Mouse (Mus musculus): Measurements from ENCODE around the gene Tekt1.
A peak's percentile ranks its signal among the peaks of the same experiment; 100 is the strongest.

Tekt1 gene

DNA sequence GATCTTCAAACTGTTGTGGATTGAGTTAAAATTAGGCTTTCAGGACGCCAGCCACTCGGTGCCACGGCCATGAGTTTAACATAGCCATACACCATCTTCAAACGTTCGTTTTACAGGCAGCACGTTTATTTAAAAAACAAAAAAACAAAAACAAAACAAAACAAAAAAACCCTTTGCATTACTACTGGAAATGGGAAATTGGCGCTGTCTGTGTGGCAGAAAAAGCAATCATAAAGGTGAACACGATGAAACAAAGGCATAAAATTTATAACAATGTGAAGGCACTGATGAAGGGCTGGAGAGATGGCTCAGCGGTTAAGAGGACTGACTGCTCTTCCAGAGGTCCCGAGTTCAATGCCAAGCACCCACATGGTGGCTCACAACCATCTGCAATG, at the start of gene Tekt1:
Tekt1 (minus strand) TSS at position 96 of the 395 bp plus-strand sequence.
- DNase-seq, result no peak

GRCm38 (mm10) chr11:72411945-72412344, 49.7 kb upstream of the Tekt1 start:
- DNase-seq, result peak; percentile 64

DNA sequence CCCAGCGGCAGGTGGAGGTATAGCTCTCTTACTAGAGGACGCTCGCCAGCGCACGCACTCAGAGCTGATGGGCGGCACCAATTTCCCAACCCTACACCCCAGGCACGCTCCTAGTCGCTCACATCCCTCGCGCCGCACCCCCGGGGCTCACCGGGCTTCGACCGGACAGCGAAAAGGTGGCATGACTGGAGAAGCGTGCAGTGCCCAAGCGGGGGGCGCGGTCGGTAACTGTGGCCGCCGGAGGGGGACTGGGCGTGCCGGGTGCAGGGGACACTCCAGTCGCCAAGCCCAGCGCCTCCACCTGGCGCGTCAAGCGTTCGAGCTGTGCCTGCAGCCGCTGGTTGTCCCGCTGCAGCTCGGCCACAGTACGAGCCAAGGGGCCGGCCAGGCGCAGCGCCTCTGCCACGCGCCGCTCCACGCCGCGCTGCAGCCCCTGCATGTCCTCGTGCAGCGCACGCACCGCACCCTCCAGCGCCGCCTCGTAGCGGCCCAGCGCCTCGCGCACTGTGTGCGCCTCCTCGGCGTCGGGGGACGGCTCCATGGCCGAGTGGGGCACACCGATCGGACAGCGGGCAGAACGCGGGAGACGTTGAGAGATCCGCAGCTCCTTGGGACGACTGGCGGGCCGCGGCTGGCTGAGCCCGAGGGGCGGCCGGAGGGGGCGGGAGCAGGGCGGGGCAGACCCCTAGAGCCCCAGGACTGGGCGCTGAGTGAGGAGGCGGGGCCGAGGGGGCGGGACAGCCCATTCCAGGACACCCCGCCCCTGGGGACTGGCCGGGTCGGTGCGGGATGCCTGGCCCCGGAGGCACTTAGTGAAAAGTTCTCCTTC, 49.1 kb upstream of the Tekt1 start, which contains the start of gene Smtnl2:
Smtnl2 (minus strand) TSS at position 621 of the 829 bp plus-strand sequence.
- peak; percentile 97 for DNase-seq

- DNase-seq, result peak; percentile 84
Measured at GRCm38 (mm10) chr11:72410521-72411092, 48.4 kb upstream of the Tekt1 start.

DNA sequence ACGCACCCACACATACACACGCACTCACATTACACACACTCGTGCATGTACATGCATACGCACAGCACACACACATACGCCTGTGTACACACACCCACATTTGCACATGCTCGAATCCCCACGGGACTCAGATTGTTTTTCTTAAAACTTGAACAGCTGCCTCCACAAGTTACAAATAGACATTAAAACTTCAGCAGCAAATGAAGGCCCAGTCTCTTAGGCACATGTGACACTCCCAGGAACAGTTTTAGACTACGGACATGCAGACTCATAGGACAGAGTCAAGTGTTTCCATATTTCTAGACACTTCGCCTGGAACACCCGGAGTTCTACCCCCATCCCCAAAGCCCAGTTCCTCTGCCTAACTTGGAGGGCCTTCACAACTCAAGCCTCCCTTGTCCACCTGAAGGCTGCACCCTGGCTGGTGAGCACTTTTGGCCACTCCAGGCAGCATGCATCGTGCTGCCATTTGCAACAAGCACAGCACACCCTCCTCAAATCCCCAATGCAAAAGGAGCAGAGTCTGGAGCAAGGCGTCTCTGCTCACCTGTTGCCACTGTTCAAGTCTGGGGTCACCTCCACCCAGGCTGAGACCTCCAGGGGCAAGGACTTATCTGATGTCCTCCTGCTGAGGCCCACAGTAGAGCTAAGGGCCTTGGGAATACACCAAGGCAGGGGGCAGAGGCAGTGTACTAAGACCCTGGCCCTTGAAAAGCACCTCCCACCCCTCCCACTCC, 47.6 kb upstream of the Tekt1 start:
- no peak for DNase-seq

DNA sequence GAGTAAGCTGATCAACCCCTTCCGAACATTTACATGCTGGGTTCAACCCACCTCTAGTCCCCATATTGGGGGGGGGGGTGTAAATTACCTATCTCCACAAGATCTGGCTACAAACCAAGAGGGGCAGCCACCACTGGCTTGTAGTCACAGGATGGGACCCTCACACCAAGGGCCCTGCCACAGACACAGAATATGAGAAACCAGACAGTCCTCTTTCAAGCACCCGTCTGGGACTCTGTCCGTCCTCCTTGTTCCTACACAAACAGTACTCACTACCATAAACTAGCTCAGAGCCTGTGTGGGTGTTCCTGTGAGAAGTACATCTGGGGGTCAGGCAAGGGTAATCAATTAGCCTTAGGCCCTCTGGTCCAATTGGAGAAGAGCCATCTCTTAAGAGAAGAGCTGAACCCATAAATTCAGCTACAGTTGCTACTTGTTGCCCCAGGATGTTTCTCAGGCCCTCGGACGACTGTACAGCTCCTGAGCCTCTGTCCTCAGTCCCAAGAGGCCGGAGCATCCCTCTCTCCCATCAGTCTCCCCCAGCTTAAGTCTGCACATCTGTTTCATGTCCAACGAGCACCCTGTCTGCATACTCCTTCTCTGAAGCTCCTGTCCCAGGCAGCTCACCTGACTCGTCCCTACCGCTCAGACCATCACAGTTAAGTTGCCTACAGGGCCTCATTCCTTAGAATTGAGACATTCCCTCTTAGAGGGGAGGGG, 46.4 kb upstream of the Tekt1 start:
- no peak for DNase-seq

GRCm38 (mm10) chr11:72407574-72407973, 45.3 kb upstream of the Tekt1 start:
- DNase-seq, result no peak

DNA sequence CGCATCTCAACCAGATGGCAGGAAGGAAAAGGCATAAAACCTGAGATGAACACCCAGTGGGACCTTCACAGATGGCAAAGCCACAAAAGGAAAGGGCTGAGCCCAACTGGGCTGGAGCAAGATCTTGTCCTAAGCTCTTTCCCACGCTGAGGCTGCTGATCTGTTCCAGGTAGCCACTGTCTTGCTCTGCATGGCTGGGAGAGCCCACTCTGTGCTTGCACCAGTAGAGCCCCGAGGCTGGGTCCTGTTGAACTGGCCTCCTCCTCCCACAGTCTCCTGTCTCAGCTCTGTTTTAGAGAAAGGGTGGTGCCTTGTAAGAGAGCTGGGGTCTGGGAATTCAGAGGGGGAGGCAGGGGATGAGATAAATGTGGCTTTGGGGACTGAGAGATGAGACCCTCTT, 44.8 kb upstream of the Tekt1 start:
- DNase-seq, result no peak

- no peak for DNase-seq
Measured at GRCm38 (mm10) chr11:72406079-72406675, 43.9 kb upstream of the Tekt1 start.

DNA sequence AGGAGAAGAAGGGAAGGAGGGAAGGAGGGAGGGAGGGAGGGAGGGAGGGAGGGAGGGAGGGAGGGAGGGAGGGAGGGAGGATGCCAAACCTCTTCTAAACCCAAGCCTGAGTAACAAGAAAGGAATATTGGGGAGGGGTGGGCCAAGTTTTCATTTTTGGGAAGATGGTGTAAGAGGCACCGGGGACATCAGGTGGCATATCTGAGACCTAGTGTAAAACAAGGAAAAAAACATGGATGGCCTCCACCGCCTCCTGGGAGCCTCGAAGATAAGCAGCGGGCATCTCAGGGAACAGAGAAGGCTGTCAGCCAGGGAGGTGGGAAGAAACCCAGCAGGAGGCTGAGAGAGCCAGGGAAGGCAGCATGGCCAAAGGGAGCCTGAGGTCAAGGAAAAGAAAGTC, 43.3 kb upstream of the Tekt1 start:
- DNase-seq, result no peak

- no peak for DNase-seq
Measured at GRCm38 (mm10) chr11:72402969-72403368, 40.7 kb upstream of the Tekt1 start.

DNA sequence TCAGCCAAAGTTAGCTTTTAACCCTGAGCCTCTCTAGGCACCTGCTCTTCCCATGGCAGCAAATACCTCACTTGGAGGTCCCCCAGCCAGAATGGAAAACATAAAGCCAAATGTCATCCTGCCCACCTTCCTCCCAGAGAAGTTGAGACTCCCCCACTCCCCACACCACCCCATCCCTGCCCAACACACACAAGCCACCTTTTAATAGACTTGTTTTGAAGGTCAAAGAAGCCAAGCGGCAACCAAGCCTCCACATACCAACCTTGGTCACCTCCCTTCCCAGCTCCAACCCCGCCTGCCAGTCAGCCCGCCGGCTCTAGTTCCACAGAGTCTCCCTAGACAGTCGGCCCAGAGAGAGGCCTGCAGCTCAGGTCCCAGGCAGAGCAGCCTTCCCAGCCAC, 39.8 kb upstream of the Tekt1 start:
- DNase-seq, result peak; percentile 71

DNA sequence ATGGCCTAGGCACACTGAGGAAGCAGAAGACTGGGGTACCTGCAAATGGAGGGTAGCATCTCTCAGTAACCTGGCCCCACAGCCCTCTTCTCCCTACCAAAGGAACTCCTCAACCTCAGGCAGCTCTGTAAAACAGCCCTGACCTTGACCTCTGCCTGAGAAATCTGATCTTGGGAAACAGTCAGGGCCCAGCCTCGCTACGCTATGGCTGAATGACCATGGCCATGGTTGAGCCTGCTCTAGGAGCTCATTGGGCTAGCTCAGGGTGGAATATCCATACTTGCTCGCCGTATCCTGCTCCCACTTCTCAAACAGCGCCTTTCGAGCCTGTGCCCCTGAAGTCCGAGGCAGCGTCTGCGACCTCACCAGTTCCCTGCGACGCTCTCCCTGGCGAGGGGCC, 38.8 kb upstream of the Tekt1 start:
- peak; percentile 53 for DNase-seq

GRCm38 (mm10) chr11:72397811-72398525, 35.7 kb upstream of the Tekt1 start:
- DNase-seq, result no peak

DNA sequence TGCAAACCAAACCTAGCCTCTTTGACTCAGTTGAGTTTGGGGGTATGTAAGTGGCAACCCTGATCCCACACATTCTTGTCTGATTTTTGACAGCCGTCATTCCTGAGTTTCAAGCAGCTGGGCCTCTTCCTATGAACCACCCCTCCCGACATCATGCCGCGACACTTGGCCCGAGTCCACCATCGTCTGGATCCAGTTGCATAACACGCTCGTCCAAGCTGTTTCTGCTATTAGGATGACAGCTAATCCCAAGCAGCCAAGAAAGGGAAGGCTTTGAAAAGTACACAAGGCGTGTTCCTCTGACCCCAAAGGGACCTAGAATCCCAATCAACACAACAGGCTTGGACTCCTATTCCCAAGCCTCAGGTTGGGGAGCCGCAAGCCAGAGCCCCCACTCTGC, 34.8 kb upstream of the Tekt1 start:
- DNase-seq, result peak; percentile 85

DNA sequence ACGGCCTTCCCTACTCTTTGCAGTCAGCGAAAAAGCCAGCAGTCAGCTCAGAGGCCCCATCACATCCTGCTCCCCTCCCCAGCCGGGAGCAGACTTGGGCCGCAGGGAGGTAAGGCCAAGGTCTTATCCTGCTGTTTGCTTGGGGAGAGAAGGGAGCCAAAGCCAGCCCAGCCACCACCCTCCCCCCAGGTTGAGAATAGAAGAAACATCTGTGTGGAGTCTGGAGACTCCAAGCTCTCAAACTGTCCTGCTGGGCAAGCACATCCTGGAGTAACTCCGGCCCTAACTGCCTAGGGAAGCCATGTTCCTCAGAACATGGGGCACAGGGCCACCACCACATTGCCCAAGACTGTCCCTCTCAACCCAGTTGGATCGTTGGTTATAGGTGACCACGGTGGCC, 34.4 kb upstream of the Tekt1 start:
- DNase-seq, result peak; percentile 42

- no peak for DNase-seq
Measured at GRCm38 (mm10) chr11:72395652-72396051, 33.4 kb upstream of the Tekt1 start.

- no peak for DNase-seq
Measured at GRCm38 (mm10) chr11:72394694-72395093, 32.5 kb upstream of the Tekt1 start.

GRCm38 (mm10) chr11:72393669-72394068, 31.4 kb upstream of the Tekt1 start:
- peak; percentile 73 for DNase-seq

GRCm38 (mm10) chr11:72393243-72393642, 31.0 kb upstream of the Tekt1 start:
- DNase-seq, result no peak

DNA sequence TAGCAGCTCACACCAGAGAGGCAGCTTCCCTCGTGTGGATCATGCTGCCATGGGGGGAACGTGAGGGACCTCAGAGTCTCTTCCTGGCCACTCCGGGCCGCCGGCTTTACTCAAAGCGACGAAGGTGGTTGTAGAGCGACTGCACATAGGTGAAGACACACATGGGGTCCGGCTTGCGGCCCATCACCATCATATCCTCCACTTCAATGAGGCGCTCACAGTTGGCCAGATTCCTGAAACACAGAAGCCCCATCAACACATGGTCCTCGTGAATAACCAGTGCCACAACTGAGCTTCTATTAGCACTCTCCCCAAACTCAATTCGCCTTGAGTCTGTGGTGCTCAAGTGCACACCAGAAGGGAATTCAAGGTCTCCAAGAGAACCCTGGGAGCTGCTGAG, 28.9 kb upstream of the Tekt1 start:
- no peak for DNase-seq
